Mouse (Mus musculus): ENCODE data around the gene Fgl2.

GRCm38 (mm10) chr5:21329672-21330665 lies 42.5 kb upstream of the Fgl2 start:
- TF ChIP-seq POLR2A (IDR thresholded peaks at IDR 0.05; ENCODE audit: borderline replicate concordance, extremely low read depth, low read depth, low read length) (no peak), CTCF (IDR thresholded peaks at IDR 0.05; ENCODE audit: insufficient read depth, low read length) (no peak)
